In genomic region chr16:57551617-57552016, GRCm38 (mm10) we compare ENCODE assay signal across 14 mouse cellular contexts. TPM values are rescaled to one million over a fixed set of nuclear protein-coding genes. Genes with fewer than 3 reads are reported as not detected.
DNase-seq lines count a peak whose midpoint lies in the region; ATAC-seq and TF ChIP-seq lines count a peak whose summit lies in the region.
"Had no signal": no experiment of that assay in that cellular context is flagged by ENCODE, and none has a peak within 500 bp of the region (broad histone marks: within the 10 kb centered on the region; RNA-seq: fewer than 3 reads in every experiment).

No protein-coding gene starts in this region.

- H3K36me3 ChIP-seq in heart, embryonic 16.5 days (ENCODE audit: control insufficient read depth, insufficient read depth) = peaks cover 4% of the 10 kb centered on the region; the same call in 1 of the 2 replicates
- no peaks in the 10 kb centered on the region for H3K36me3 ChIP-seq in lung, embryonic 16.5 days (ENCODE audit: control insufficient read depth, insufficient read depth, low read length)
- no peaks in the 10 kb centered on the region for H3K36me3 ChIP-seq in stomach, embryonic 15.5 days
- no peaks in the 10 kb centered on the region for H3K36me3 ChIP-seq in hindbrain, postnatal 0 days (ENCODE audit: insufficient read depth, low read length)
- H3K36me3 ChIP-seq: hindbrain, embryonic 15.5 days; liver, embryonic 12.5 days; midbrain, embryonic 12.5 days; neural tube, embryonic 12.5 days had no signal

- peak overlapping the region; percentile 62 for H3K4me2 ChIP-seq in heart, embryonic 16.5 days (ENCODE audit: low read depth, low read length)
- peak overlapping the region; percentile 48 for H3K4me2 ChIP-seq in lung, embryonic 16.5 days (ENCODE audit: low read depth, low read length)
- peak overlapping the region; percentile 44 for H3K4me2 ChIP-seq in stomach, embryonic 15.5 days
- H3K4me2 ChIP-seq in hindbrain, postnatal 0 days (ENCODE audit: low read depth, low read length) = no peak overlapping the region
- H3K4me2 ChIP-seq: hindbrain, embryonic 15.5 days; liver, embryonic 12.5 days; midbrain, embryonic 12.5 days had no signal

- H3K4me1 ChIP-seq in heart, embryonic 16.5 days (ENCODE audit: control insufficient read depth, insufficient read depth, low read length) = peaks cover 26% of the 10 kb centered on the region
- peaks cover 5% of the 10 kb centered on the region for H3K4me1 ChIP-seq in lung, embryonic 16.5 days (replicated peaks; ENCODE audit: control insufficient read depth, insufficient read depth, low read length)
- peaks cover 29% of the 10 kb centered on the region for H3K4me1 ChIP-seq in embryonic fibroblast, embryonic 13.5 days (ENCODE audit: control insufficient read depth, insufficient read depth, low read length)
- H3K4me1 ChIP-seq in stomach, embryonic 15.5 days = peaks cover 5% of the 10 kb centered on the region; the same call in 1 of the 2 replicates
- H3K4me1 ChIP-seq in hindbrain, postnatal 0 days (ENCODE audit: insufficient read depth, low read length) = no peaks in the 10 kb centered on the region
- H3K4me1 ChIP-seq: neural tube, embryonic 12.5 days had no signal

- DNase-seq in heart, postnatal 10 days = no peak
- DNase-seq in lung, postnatal 25 days (ENCODE audit: low spot score) = no peak
- no peak for DNase-seq in left cerebral cortex, adult 11 months (ENCODE audit: low spot score)
- DNase-seq in hindbrain, postnatal 0 days (ENCODE audit: low spot score) = no peak
- DNase-seq: cerebellum, postnatal 25 days had no signal

- H3K27ac ChIP-seq in heart, embryonic 16.5 days (ENCODE audit: low read length) = no peak overlapping the region
- no peak overlapping the region for H3K27ac ChIP-seq in lung, embryonic 16.5 days (ENCODE audit: low read length)
- H3K27ac ChIP-seq in embryonic fibroblast, embryonic 13.5 days (ENCODE audit: insufficient read depth, low read length) = peak overlapping the region; percentile 94; the same call in 1 of the 2 replicates
- H3K27ac ChIP-seq in stomach, embryonic 15.5 days = no peak overlapping the region
- no peak overlapping the region for H3K27ac ChIP-seq in hindbrain, postnatal 0 days
- H3K27ac ChIP-seq: hindbrain, embryonic 15.5 days; liver, embryonic 12.5 days; midbrain, embryonic 12.5 days; neural tube, embryonic 12.5 days had no signal

- peak overlapping the region; percentile 48 for H3K9ac ChIP-seq in heart, embryonic 16.5 days (ENCODE audit: low read length)
- H3K9ac ChIP-seq in lung, embryonic 16.5 days (ENCODE audit: low read length) = no peak overlapping the region
- no peak overlapping the region for H3K9ac ChIP-seq in stomach, embryonic 15.5 days
- H3K9ac ChIP-seq in hindbrain, postnatal 0 days (replicated peaks; ENCODE audit: low read length) = no peak overlapping the region
- H3K9ac ChIP-seq: hindbrain, embryonic 15.5 days; liver, embryonic 12.5 days; midbrain, embryonic 12.5 days; neural tube, embryonic 12.5 days had no signal

- no peaks in the 10 kb centered on the region for H3K9me3 ChIP-seq in heart, embryonic 16.5 days (replicated peaks; ENCODE audit: control insufficient read depth, low read length)
- no peaks in the 10 kb centered on the region for H3K9me3 ChIP-seq in lung, embryonic 16.5 days (ENCODE audit: control insufficient read depth, low read length)
- H3K9me3 ChIP-seq in stomach, embryonic 15.5 days = no peaks in the 10 kb centered on the region
- H3K9me3 ChIP-seq in hindbrain, postnatal 0 days (ENCODE audit: low read length) = no peaks in the 10 kb centered on the region
- H3K9me3 ChIP-seq: hindbrain, embryonic 15.5 days; liver, embryonic 12.5 days; midbrain, embryonic 12.5 days; neural tube, embryonic 12.5 days had no signal

- TF ChIP-seq CTCF in embryonic fibroblast, embryonic 13.5 days (IDR thresholded peaks at IDR 0.05; ENCODE audit: borderline replicate concordance, insufficient read depth, low read length) = no peak
- no peak for TF ChIP-seq CTCF in hindbrain, postnatal 0 days (IDR thresholded peaks at IDR 0.05; ENCODE audit: low read depth)

- H3K4me3 ChIP-seq in heart, embryonic 16.5 days (ENCODE audit: low read length) = peak overlapping the region; percentile 32
- peak overlapping the region; percentile 11; the same call in 1 of the 2 replicates for H3K4me3 ChIP-seq in lung, embryonic 16.5 days (ENCODE audit: low read length)
- H3K4me3 ChIP-seq in embryonic fibroblast, embryonic 13.5 days (ENCODE audit: insufficient read depth, low read length) = peak overlapping the region; percentile 25
- no peak overlapping the region for H3K4me3 ChIP-seq in stomach, embryonic 15.5 days (replicated peaks)
- H3K4me3 ChIP-seq in hindbrain, postnatal 0 days (ENCODE audit: low read length) = no peak overlapping the region
- H3K4me3 ChIP-seq: hindbrain, embryonic 15.5 days; liver, embryonic 12.5 days; midbrain, embryonic 12.5 days; neural tube, embryonic 12.5 days had no signal

- 70% methylated on average over 2 of the region's 2 CpGs for WGBS in heart, embryonic 16.5 days
- 72% methylated on average over 2 of the region's 2 CpGs for WGBS in lung, embryonic 16.5 days
- 62% methylated on average over 2 of the region's 2 CpGs for WGBS in stomach, embryonic 15.5 days
- 86% methylated on average over 2 of the region's 2 CpGs for WGBS in hindbrain, postnatal 0 days

- intact Hi-C loops in heart, postnatal 10 days (cut with DNase I) = loop anchor here (5.0 kb wide), 3 partner anchors 64 to 154 kb away; no protein-coding TSS in a partner anchor

- H3K27me3 ChIP-seq in heart, embryonic 16.5 days (ENCODE audit: control insufficient read depth, insufficient read depth, low read length) = no peaks in the 10 kb centered on the region
- no peaks in the 10 kb centered on the region for H3K27me3 ChIP-seq in lung, embryonic 16.5 days (ENCODE audit: control insufficient read depth, insufficient read depth, low read depth, low read length)
- H3K27me3 ChIP-seq in stomach, embryonic 15.5 days (replicated peaks) = no peaks in the 10 kb centered on the region
- no peaks in the 10 kb centered on the region for H3K27me3 ChIP-seq in hindbrain, postnatal 0 days (ENCODE audit: insufficient read depth, low read length)
- H3K27me3 ChIP-seq: neural tube, embryonic 12.5 days had no signal

- TF ChIP-seq POLR2A in embryonic fibroblast, embryonic 13.5 days (IDR thresholded peaks at IDR 0.05; ENCODE audit: low read depth, low read length) = peak; percentile 25; the same call in 1 of the 2 replicates

- ATAC-seq in heart, embryonic 16.5 days (replicated peaks; ENCODE audit: extremely low read depth, insufficient read depth, low FRiP score) = no peak
- no peak for ATAC-seq in lung, embryonic 16.5 days (ENCODE audit: low read depth)
- no peak for ATAC-seq in stomach, embryonic 15.5 days (ENCODE audit: insufficient read depth, low FRiP score, low read depth)
- ATAC-seq in hindbrain, postnatal 0 days = no peak
- ATAC-seq: activated CD4-positive, CD25-positive, alpha-beta regulatory T cell, adult 4 months; liver, embryonic 12.5 days had no signal

RNA-seq across cellular contexts. Expression of gene Cmss1, which starts 55.0 kb away (rescaled TPM):
- polyA plus RNA-seq in heart, embryonic 16.5 days (2015; fragmentation: Nextera tagmentation; extraction: Ambion mirVana) = 38.6 and 39.5 TPM in 2 replicates
- total RNA-seq in heart, postnatal 10 days (2021) = 10 to 100 TPM; 38.5 to 39.4 TPM
- polyA plus RNA-seq in lung, embryonic 16.5 days (2015; fragmentation: Nextera tagmentation; extraction: Ambion mirVana) = 48.5 and 51.0 TPM in 2 replicates
- 6.3 and 9.0 TPM in 2 replicates for polyA plus RNA-seq in embryonic fibroblast, embryonic 13.5 days (2011; ENCODE audit: insufficient read length, low read depth, missing spikeins)
- polyA plus RNA-seq in stomach, embryonic 15.5 days (2015; fragmentation: Nextera tagmentation; extraction: Ambion mirVana) = 45.0 and 45.8 TPM in 2 replicates
- total RNA-seq in hindbrain, postnatal 0 days (2014; rRNA removed) = 8.6 and 17.7 TPM in 2 replicates
- polyA plus RNA-seq in hindbrain, postnatal 0 days (2015; fragmentation: Nextera tagmentation; extraction: Ambion mirVana) = 42.5 and 43.4 TPM in 2 replicates

Comparison
In these comparisons a context has a peak if more than half of its experiments do, and no peak if none do; other contexts are left out.
1. H3K4me3 ChIP-seq: peak in heart, embryonic 16.5 days (single experiment), lung, embryonic 16.5 days (single experiment) and embryonic fibroblast, embryonic 13.5 days (single experiment); none in stomach, embryonic 15.5 days (single experiment) and hindbrain, postnatal 0 days (single experiment).